ENCODE assay signal across 37 mouse cellular contexts in genomic region chr3:75301072-75301471, GRCm38 (mm10). TPM values are rescaled to one million over a fixed set of nuclear protein-coding genes. Genes with fewer than 3 reads are reported as not detected.
DNase-seq lines count a peak whose midpoint lies in the region; ATAC-seq and TF ChIP-seq lines count a peak whose summit lies in the region.
"Had no signal": no experiment of that assay in that cellular context is flagged by ENCODE, and none has a peak within 500 bp of the region (broad histone marks: within the 10 kb centered on the region; RNA-seq: fewer than 3 reads in every experiment).

No protein-coding gene starts in this region.

- no peak overlapping the region for H3K4me3 ChIP-seq in heart, adult 2 months
- no peak overlapping the region for H3K4me3 ChIP-seq in heart, embryonic 10.5 days
- H3K4me3 ChIP-seq in intestine, postnatal 0 days (ENCODE audit: low read depth, low read length): no peak overlapping the region
- no peak overlapping the region for H3K4me3 ChIP-seq in intestine, embryonic 16.5 days (ENCODE audit: low read length)
- H3K4me3 ChIP-seq in midbrain, postnatal 0 days (ENCODE audit: low read depth, low read length): no peak overlapping the region
- H3K4me3 ChIP-seq in midbrain, embryonic 13.5 days (replicated peaks): no peak overlapping the region
- H3K4me3 ChIP-seq: embryonic facial prominence, embryonic 10.5 days; embryonic facial prominence, embryonic 13.5 days; erythroblast, embryonic 14.5 days; forebrain, embryonic 12.5 days; heart, embryonic 12.5 days; heart, embryonic 15.5 days; hindbrain, embryonic 13.5 days had no signal

- intact Hi-C loops in heart, adult 2 months (cut with DNase I): no loop called here
- intact Hi-C loops in left cerebral cortex, postnatal 4 days (cut with DNase I): no loop called here

- no peaks in the 10 kb centered on the region for H3K9me3 ChIP-seq in heart, embryonic 10.5 days
- no peaks in the 10 kb centered on the region for H3K9me3 ChIP-seq in intestine, postnatal 0 days (ENCODE audit: control insufficient read depth)
- no peaks in the 10 kb centered on the region for H3K9me3 ChIP-seq in intestine, embryonic 16.5 days (ENCODE audit: control insufficient read depth, low read length)
- no peaks in the 10 kb centered on the region for H3K9me3 ChIP-seq in midbrain, postnatal 0 days (ENCODE audit: low read length)
- H3K9me3 ChIP-seq in midbrain, embryonic 13.5 days: no peaks in the 10 kb centered on the region
- H3K9me3 ChIP-seq: embryonic facial prominence, embryonic 10.5 days; embryonic facial prominence, embryonic 13.5 days; forebrain, embryonic 12.5 days; heart, embryonic 12.5 days; heart, embryonic 15.5 days; hindbrain, embryonic 13.5 days had no signal

- WGBS in heart, adult 2 months: 94% methylated on average over 2 of the region's 2 CpGs
- WGBS in heart, embryonic 10.5 days: 93% methylated on average over 2 of the region's 2 CpGs
- WGBS in intestine, postnatal 0 days: 92% methylated on average over 2 of the region's 2 CpGs
- WGBS in intestine, embryonic 16.5 days: 95% methylated on average over 2 of the region's 2 CpGs
- WGBS in midbrain, postnatal 0 days: 93% methylated on average over 2 of the region's 2 CpGs
- WGBS in midbrain, embryonic 13.5 days: 94% methylated on average over 2 of the region's 2 CpGs

- DNase-seq in heart, adult 2 months: no peak
- DNase-seq in heart, embryonic 10.5 days (ENCODE audit: low spot score): no peak
- DNase-seq in midbrain, postnatal 0 days (ENCODE audit: low spot score): peak; percentile 8
- DNase-seq in left cerebral cortex, postnatal 4 days: no peak
- DNase-seq: adrenal gland, adult 8-10 months; adrenal gland, postnatal 25 days; cerebellum, adult 11-12 months; cerebellum, adult 8-10 months; cerebellum, postnatal 36 days; embryo, embryonic 11 days; gastrocnemius, postnatal 10 days; gastrocnemius, postnatal 36 days; heart, postnatal 14 days; kidney, adult 11 months had no signal

- ATAC-seq in intestine, postnatal 0 days: no peak
- no peak for ATAC-seq in intestine, embryonic 16.5 days
- no peak for ATAC-seq in midbrain, postnatal 0 days (ENCODE audit: low FRiP score)
- ATAC-seq in midbrain, embryonic 13.5 days: no peak
- ATAC-seq: activated CD4-positive, CD25-positive, alpha-beta regulatory T cell, adult 4 months; CD4-positive, CD25-positive, alpha-beta regulatory T cell, adult 4 months; forebrain, embryonic 16.5 days; hindbrain, embryonic 16.5 days; inflammation-experienced regulatory T-cells, adult 6 months had no signal

- H3K27me3 ChIP-seq in heart, adult 2 months (ENCODE audit: control insufficient read depth, insufficient read depth, low read length): no peaks in the 10 kb centered on the region
- no peaks in the 10 kb centered on the region for H3K27me3 ChIP-seq in heart, embryonic 10.5 days (ENCODE audit: insufficient read depth, poor library complexity, severe bottlenecking)
- no peaks in the 10 kb centered on the region for H3K27me3 ChIP-seq in intestine, postnatal 0 days (replicated peaks; ENCODE audit: control insufficient read depth, insufficient read depth, low read length)
- no peaks in the 10 kb centered on the region for H3K27me3 ChIP-seq in intestine, embryonic 16.5 days (replicated peaks; ENCODE audit: control insufficient read depth, insufficient read depth, low read length)
- no peaks in the 10 kb centered on the region for H3K27me3 ChIP-seq in midbrain, postnatal 0 days (ENCODE audit: insufficient read depth, low read length)
- no peaks in the 10 kb centered on the region for H3K27me3 ChIP-seq in midbrain, embryonic 13.5 days
- H3K27me3 ChIP-seq: embryonic facial prominence, embryonic 13.5 days; forebrain, embryonic 12.5 days; heart, embryonic 12.5 days; heart, embryonic 15.5 days; hindbrain, embryonic 13.5 days had no signal

- H3K27ac ChIP-seq in heart, adult 2 months: no peak overlapping the region
- H3K27ac ChIP-seq in heart, embryonic 10.5 days: no peak overlapping the region
- H3K27ac ChIP-seq in intestine, postnatal 0 days (ENCODE audit: low read depth, low read length): no peak overlapping the region
- no peak overlapping the region for H3K27ac ChIP-seq in intestine, embryonic 16.5 days (ENCODE audit: low read length)
- H3K27ac ChIP-seq in midbrain, postnatal 0 days (ENCODE audit: low read depth, low read length): no peak overlapping the region
- H3K27ac ChIP-seq in midbrain, embryonic 13.5 days: no peak overlapping the region
- H3K27ac ChIP-seq: embryonic facial prominence, embryonic 10.5 days; embryonic facial prominence, embryonic 13.5 days; forebrain, embryonic 12.5 days; heart, embryonic 15.5 days; hindbrain, embryonic 13.5 days had no signal

- no peaks in the 10 kb centered on the region for H3K79me2 ChIP-seq in heart, adult 2 months (replicated peaks; ENCODE audit: control insufficient read depth, insufficient read depth, low read length)

- no peaks in the 10 kb centered on the region; the same call in 1 of the 2 replicates for H3K4me1 ChIP-seq in heart, adult 2 months (ENCODE audit: control insufficient read depth, insufficient read depth, low read length)
- H3K4me1 ChIP-seq in heart, embryonic 10.5 days: peaks cover 8% of the 10 kb centered on the region; the same call in 1 of the 2 replicates
- no peaks in the 10 kb centered on the region for H3K4me1 ChIP-seq in intestine, postnatal 0 days (replicated peaks; ENCODE audit: control insufficient read depth, insufficient read depth, low read length)
- no peaks in the 10 kb centered on the region for H3K4me1 ChIP-seq in intestine, embryonic 16.5 days (ENCODE audit: control insufficient read depth, insufficient read depth, low read length)
- peaks cover 7% of the 10 kb centered on the region; the same call in 1 of the 2 replicates for H3K4me1 ChIP-seq in midbrain, postnatal 0 days (ENCODE audit: insufficient read depth, low read length)
- H3K4me1 ChIP-seq in midbrain, embryonic 13.5 days (replicated peaks): peaks cover 11% of the 10 kb centered on the region
- H3K4me1 ChIP-seq: embryonic facial prominence, embryonic 10.5 days; embryonic facial prominence, embryonic 13.5 days; heart, embryonic 15.5 days had no signal

- no peak for TF ChIP-seq POLR2A in heart, adult 2 months (IDR thresholded peaks at IDR 0.05; ENCODE audit: insufficient read depth, low read depth, low read length)

- no peak overlapping the region for H3K4me2 ChIP-seq in intestine, postnatal 0 days (replicated peaks; ENCODE audit: low read depth)
- H3K4me2 ChIP-seq in intestine, embryonic 16.5 days (ENCODE audit: low read depth, low read length): no peak overlapping the region
- no peak overlapping the region for H3K4me2 ChIP-seq in midbrain, postnatal 0 days (ENCODE audit: low read depth, low read length, poor library complexity, severe bottlenecking)
- H3K4me2 ChIP-seq in midbrain, embryonic 13.5 days (replicated peaks): no peak overlapping the region
- H3K4me2 ChIP-seq: embryonic facial prominence, embryonic 13.5 days; forebrain, embryonic 12.5 days; heart, embryonic 12.5 days; heart, embryonic 15.5 days; hindbrain, embryonic 13.5 days had no signal

- peak; percentile 14; the same call in 1 of the 2 replicates for TF ChIP-seq CTCF in heart, adult 2 months (IDR thresholded peaks at IDR 0.05)
- peak; percentile 52 for TF ChIP-seq CTCF in intestine, postnatal 0 days (IDR thresholded peaks at IDR 0.05; ENCODE audit: low read depth)
- peak; percentile 37 for TF ChIP-seq CTCF in midbrain, postnatal 0 days (IDR thresholded peaks at IDR 0.05)

- no peak for TF ChIP-seq EP300 in heart, adult 2 months (IDR thresholded peaks at IDR 0.05; ENCODE audit: insufficient read depth, low read depth, low read length)

- H3K36me3 ChIP-seq in heart, adult 2 months (ENCODE audit: control insufficient read depth, insufficient read depth, low read length): no peaks in the 10 kb centered on the region
- no peaks in the 10 kb centered on the region for H3K36me3 ChIP-seq in heart, embryonic 10.5 days
- no peaks in the 10 kb centered on the region for H3K36me3 ChIP-seq in intestine, postnatal 0 days (ENCODE audit: control insufficient read depth, insufficient read depth)
- no peaks in the 10 kb centered on the region for H3K36me3 ChIP-seq in intestine, embryonic 16.5 days (ENCODE audit: control insufficient read depth, insufficient read depth, low read length)
- no peaks in the 10 kb centered on the region for H3K36me3 ChIP-seq in midbrain, postnatal 0 days (ENCODE audit: insufficient read depth, low read length)
- H3K36me3 ChIP-seq in midbrain, embryonic 13.5 days: no peaks in the 10 kb centered on the region
- H3K36me3 ChIP-seq: embryonic facial prominence, embryonic 10.5 days; embryonic facial prominence, embryonic 13.5 days; forebrain, embryonic 12.5 days; heart, embryonic 12.5 days; heart, embryonic 15.5 days; hindbrain, embryonic 13.5 days had no signal

- no peak overlapping the region for H3K9ac ChIP-seq in heart, adult 2 months (ENCODE audit: low read depth, low read length)
- H3K9ac ChIP-seq in intestine, postnatal 0 days (ENCODE audit: low read depth, low read length): no peak overlapping the region
- no peak overlapping the region for H3K9ac ChIP-seq in intestine, embryonic 16.5 days (ENCODE audit: low read depth, low read length)
- H3K9ac ChIP-seq in midbrain, postnatal 0 days (replicated peaks; ENCODE audit: low read length, poor library complexity, severe bottlenecking): no peak overlapping the region
- H3K9ac ChIP-seq in midbrain, embryonic 13.5 days (replicated peaks): no peak overlapping the region
- H3K9ac ChIP-seq: embryonic facial prominence, embryonic 13.5 days; forebrain, embryonic 12.5 days; heart, embryonic 12.5 days; heart, embryonic 15.5 days; hindbrain, embryonic 13.5 days had no signal

RNA-seq across cellular contexts. Expression of gene Serpini2, which starts 31.2 kb away (rescaled TPM):
- total RNA-seq in heart, adult 2 months (2021): not detected
- polyA plus RNA-seq in heart, adult 2 months (2012; rRNA removed): not detected in 2 replicates
- not detected in 2 replicates for polyA plus RNA-seq in heart, embryonic 10.5 days (2016; fragmentation: Nextera tagmentation; extraction: Ambion mirVana)
- polyA plus RNA-seq in intestine, postnatal 0 days (2015; fragmentation: Nextera tagmentation; extraction: Ambion mirVana): 0.10 and 0.21 TPM in 2 replicates
- polyA plus RNA-seq in intestine, embryonic 16.5 days (2015; fragmentation: Nextera tagmentation; extraction: Ambion mirVana): 27.2 and 30.6 TPM in 2 replicates
- not detected in 2 replicates for total RNA-seq in midbrain, postnatal 0 days (2014; rRNA removed)
- not detected in 2 replicates for polyA plus RNA-seq in midbrain, postnatal 0 days (2015; fragmentation: Nextera tagmentation; extraction: Ambion mirVana)
- polyA plus RNA-seq in midbrain, embryonic 13.5 days (2015; fragmentation: Nextera tagmentation; extraction: Ambion mirVana): not detected in 2 replicates
- total RNA-seq in left cerebral cortex, postnatal 4 days (2021): not detected
- total RNA-seq: adrenal gland, adult 8-10 months; adrenal gland, postnatal 25 days; gastrocnemius, postnatal 10 days; gastrocnemius, postnatal 36 days; granulocyte monocyte progenitor cell, adult 5-6 weeks; heart, adult 8-10 months; heart, postnatal 14 days; hematopoietic stem cell, adult 5-6 weeks; MEL had no signal
- polyA plus RNA-seq: activated CD4-positive, CD25-positive, alpha-beta regulatory T cell, adult 4 months; brain, embryonic 14.5 days; C2C12; CD4-positive, CD25-positive, alpha-beta regulatory T cell, adult 4 months; cortical plate, adult 2 months; embryonic facial prominence, embryonic 10.5 days; embryonic facial prominence, embryonic 13.5 days; erythroblast, embryonic 14.5 days; forebrain, embryonic 12.5 days; forebrain, embryonic 16.5 days; frontal cortex, adult 2 months; heart, embryonic 12.5 days; heart, embryonic 15.5 days; hindbrain, embryonic 13.5 days; hindbrain, embryonic 16.5 days; inflammation-experienced regulatory T-cells, adult 6 months had no signal

Comparison
In these comparisons a context has a peak if more than half of its experiments do, and no peak if none do; other contexts are left out.
1. RNA of gene Serpini2, which starts 31.2 kb away (polyA plus RNA-seq): 27.2 to 30.6 TPM in intestine, embryonic 16.5 days; 0.10 to 0.21 TPM in intestine, postnatal 0 days, not detected in heart, embryonic 10.5 days, not detected in midbrain, embryonic 13.5 days, not detected in heart, adult 2 months and not detected in midbrain, postnatal 0 days; every median in the first group is over 10 times any median in the second.
2. Peak in every context shown above with its lines, with median percentiles within 50 percentile points of each other: CTCF ChIP-seq.